Mouse (Mus musculus) megakaryocyte-erythroid progenitor cell, adult 5-6 weeks (primary cell): ENCODE data around the gene Tmem106c. TPM values are rescaled to one million over a fixed set of nuclear protein-coding genes. Genes with fewer than 3 reads are reported as not detected.

Source experiments
- ATAC-seq: replicated peaks from 2 replicates; pipeline ENCODE4 v1.8.0; 2016; ENCODE audit warnings: mild to moderate bottlenecking, inconsistent platforms; ENCODE audit not compliant: severe bottlenecking, poor library complexity, low FRiP score, low TSS enrichment
- total RNA-seq, 2 experiments: library from RNA; stranded (forward) in 1 of 2; stranded (reverse) in 1 of 2; fragments of 200-1000, 215-1000 nt in 1 of 2; fragments of >200 nt in 1 of 2; fragmentation: Nextera tagmentation in 1 of 2; gene quantifications; 2 replicates each; pipeline ENCODE4 v1.2.3; 2014 to 2017

The Tmem106c gene
- total RNA-seq (2014; fragmentation: Nextera tagmentation) (20.9 and 35.9 TPM in 2 replicates), total RNA-seq (2017) (13.1 and 18.7 TPM in 2 replicates)

- peak; percentile 92 for ATAC-seq
These were observed at the start of gene Tmem106c for GRCm38 (mm10) chr15:97963989-97964835. Tmem106c (plus strand) TSS chr15:97964200.

- no peak for ATAC-seq
These were observed 49.7 kb upstream of the Tmem106c start for GRCm38 (mm10) chr15:97914331-97914747.

GRCm38 (mm10) chr15:97917994-97918393 is 46.0 kb upstream of the Tmem106c start:
- no peak for ATAC-seq

GRCm38 (mm10) chr15:97919217-97919616 is 44.8 kb upstream of the Tmem106c start:
- ATAC-seq = no peak

GRCm38 (mm10) chr15:97920306-97920705 is 43.7 kb upstream of the Tmem106c start:
- 0 out of 2 replicates have a peak, but pooled peaks have one; percentile 18 for ATAC-seq

- ATAC-seq = no peak
These were observed 42.2 kb upstream of the Tmem106c start for GRCm38 (mm10) chr15:97921796-97922195.

- ATAC-seq = no peak
These were observed 41.6 kb upstream of the Tmem106c start for GRCm38 (mm10) chr15:97922421-97922820.

- no peak for ATAC-seq
These were observed 37.0 kb upstream of the Tmem106c start for GRCm38 (mm10) chr15:97927018-97927417.

- ATAC-seq = no peak
These were observed 36.2 kb upstream of the Tmem106c start for GRCm38 (mm10) chr15:97927821-97928220.

- ATAC-seq = no peak; the same call in 1 of the 2 replicates
These were observed 34.7 kb upstream of the Tmem106c start for GRCm38 (mm10) chr15:97929259-97929824.

- no peak for ATAC-seq
These were observed 31.6 kb upstream of the Tmem106c start for GRCm38 (mm10) chr15:97932441-97932840.

GRCm38 (mm10) chr15:97938580-97938979 is 25.4 kb upstream of the Tmem106c start:
- no peak for ATAC-seq

GRCm38 (mm10) chr15:97940088-97940487 is 23.9 kb upstream of the Tmem106c start:
- ATAC-seq = no peak

GRCm38 (mm10) chr15:97941306-97941705 is 22.7 kb upstream of the Tmem106c start:
- no peak for ATAC-seq

GRCm38 (mm10) chr15:97942538-97942937 is 21.5 kb upstream of the Tmem106c start:
- no peak for ATAC-seq

- no peak for ATAC-seq
These were observed 20.6 kb upstream of the Tmem106c start for GRCm38 (mm10) chr15:97943356-97943755.

GRCm38 (mm10) chr15:97944919-97945574 is 19.0 kb upstream of the Tmem106c start:
- no peak for ATAC-seq

GRCm38 (mm10) chr15:97945656-97946315 is 18.2 kb upstream of the Tmem106c start:
- ATAC-seq = no peak

- ATAC-seq = no peak
These were observed 15.3 kb upstream of the Tmem106c start for GRCm38 (mm10) chr15:97948720-97949119.

- ATAC-seq = no peak
These were observed 14.3 kb upstream of the Tmem106c start for GRCm38 (mm10) chr15:97949706-97950105.
